Mouse (Mus musculus): ENCODE results near the gene Ifitm10.

DNA sequence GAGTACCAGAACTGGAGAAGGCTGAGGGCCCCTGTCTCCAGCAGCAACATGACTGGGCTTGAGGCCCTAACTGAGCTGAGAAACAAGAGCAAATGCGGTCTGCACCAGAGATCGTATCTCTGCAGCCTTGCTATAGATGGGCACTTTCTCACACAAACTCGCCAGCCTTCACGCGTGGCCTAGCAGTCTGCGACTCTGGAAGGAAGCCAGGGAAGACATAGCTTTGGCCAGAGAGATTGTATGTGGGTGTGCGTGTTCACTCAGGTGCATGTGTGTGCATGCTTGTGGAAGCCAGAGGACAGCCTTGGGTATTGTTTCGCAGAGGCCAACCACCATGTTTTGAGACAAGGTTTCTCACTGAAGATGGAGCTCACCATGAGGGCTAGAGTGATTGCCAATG lies 35.1 kb upstream of the Ifitm10 start:
- TF ChIP-seq POLR2A (IDR thresholded peaks at IDR 0.05; ENCODE audit: borderline replicate concordance, extremely low read depth, low read depth, low read length) (no peak), CTCF (IDR thresholded peaks at IDR 0.05; ENCODE audit: insufficient read depth, low read length) (no peak)

All from lung, adult 2 months (tissue).